Mouse (Mus musculus) skeletal muscle tissue, postnatal 0 days (tissue): ENCODE data around the gene Tmtc4. TPM values are rescaled to one million over a fixed set of nuclear protein-coding genes. Genes with fewer than 3 reads are reported as not detected.

Experiments used
- polyA plus RNA-seq: library from polyadenylated mRNA; unstranded; fragments of >200 nt; fragmentation: Nextera tagmentation; extraction: Ambion mirVana; gene quantifications from 2 replicates; pipeline ENCODE4 v1.2.1, GENCODE M21; 2015

Gene Tmtc4
- 5.7 and 5.8 TPM in 2 replicates for polyA plus RNA-seq

DNA sequence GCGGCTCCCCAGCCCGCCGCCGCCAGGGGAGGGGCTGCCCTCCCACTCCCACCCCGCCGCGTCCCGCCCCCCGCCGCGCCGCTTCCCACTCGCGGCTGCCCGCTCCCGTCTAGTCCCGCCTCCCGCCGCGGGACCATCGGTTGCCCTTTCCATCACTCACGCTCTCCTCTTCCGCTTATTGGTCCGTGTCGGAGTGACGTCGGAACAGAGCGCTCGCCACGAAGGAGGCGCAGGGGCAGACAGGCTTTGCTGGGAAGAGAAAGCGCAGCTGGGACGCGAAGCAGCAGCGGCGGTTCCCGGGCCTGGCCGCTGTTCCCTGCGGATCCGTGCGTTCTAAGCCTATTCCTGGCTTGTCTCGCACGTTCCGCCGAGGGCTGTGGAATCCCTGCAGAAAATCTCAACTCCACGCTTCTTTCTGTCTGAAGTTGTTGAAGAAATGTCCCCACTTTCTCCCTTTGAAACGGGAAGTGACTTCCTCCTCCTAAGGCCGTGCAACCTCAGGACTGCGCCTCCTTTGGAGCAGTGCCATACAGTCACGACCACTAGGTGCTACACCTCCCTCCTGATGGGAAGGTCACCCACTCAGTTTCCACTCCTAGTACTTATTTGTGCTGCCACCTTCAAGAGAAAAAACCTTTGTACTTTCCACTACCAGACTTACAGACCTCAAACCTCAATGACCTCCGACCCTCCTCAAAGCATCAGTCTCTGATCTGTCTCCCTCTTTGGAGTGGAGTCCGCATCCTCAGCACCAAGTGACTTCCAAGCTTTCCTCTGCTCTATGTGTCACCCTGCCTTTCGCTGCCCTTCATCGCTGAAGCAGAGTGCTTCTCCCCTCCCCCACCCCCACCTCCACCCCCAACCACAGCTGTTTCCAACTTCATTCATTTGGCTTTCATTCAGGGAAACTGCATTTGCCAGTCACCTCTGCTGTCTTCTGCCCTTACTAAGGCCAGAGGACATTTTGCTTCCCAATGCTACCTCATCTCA is at the start of gene Tmtc4:
Tmtc4 (minus strand) TSS at position 810 of the 990 bp plus-strand sequence.

DNA sequence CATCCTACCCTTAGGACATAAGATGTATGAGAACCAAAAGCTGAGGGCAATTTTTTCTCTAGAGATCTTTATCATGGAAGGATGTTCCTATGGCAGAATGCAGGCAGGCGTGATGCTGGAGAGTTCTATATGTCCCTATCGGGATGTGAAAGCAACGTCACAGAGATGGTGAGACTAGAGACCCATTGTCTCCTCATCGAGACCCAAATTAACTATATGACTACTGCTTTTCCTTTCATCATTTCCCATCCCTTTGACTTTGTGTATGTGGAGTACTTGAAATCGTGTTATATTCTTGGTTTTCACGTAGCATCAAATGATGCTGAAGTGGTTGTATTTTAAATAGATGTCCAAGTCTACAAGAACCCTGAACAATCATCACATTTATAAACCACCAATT is 70.2 kb downstream of the Tmtc4 start, which contains the start of gene Ggact:
Ggact (minus strand) TSS at position 101 of the 400 bp plus-strand sequence.

Other genes starting within 250 kb of the Tmtc4 start
- 8.5 and 8.6 TPM in 2 replicates for gene Ggact, start 70.3 kb downstream of the Tmtc4 start, polyA plus RNA-seq